Mouse (Mus musculus): ENCODE data around the gene 1810062G17Rik. TPM values are rescaled to one million over a fixed set of nuclear protein-coding genes. Genes with fewer than 3 reads are reported as not detected.

The 1810062G17Rik gene
- total RNA-seq (2014; rRNA removed) (not detected in 2 replicates), polyA plus RNA-seq (2015; fragmentation: Nextera tagmentation; extraction: Ambion mirVana) (0.91 and 1.1 TPM in 2 replicates)

- H3K27ac ChIP-seq, result peak within 1 kb of the TSS; percentile 64
Measured at GRCm38 (mm10) chr3:36475532-36476087, at the start of gene 1810062G17Rik, which contains the start of gene Anxa5. Gene 1810062G17Rik (plus strand): TSS chr3:36475937. Gene Anxa5 (minus strand): TSS chr3:36475894.

DNA sequence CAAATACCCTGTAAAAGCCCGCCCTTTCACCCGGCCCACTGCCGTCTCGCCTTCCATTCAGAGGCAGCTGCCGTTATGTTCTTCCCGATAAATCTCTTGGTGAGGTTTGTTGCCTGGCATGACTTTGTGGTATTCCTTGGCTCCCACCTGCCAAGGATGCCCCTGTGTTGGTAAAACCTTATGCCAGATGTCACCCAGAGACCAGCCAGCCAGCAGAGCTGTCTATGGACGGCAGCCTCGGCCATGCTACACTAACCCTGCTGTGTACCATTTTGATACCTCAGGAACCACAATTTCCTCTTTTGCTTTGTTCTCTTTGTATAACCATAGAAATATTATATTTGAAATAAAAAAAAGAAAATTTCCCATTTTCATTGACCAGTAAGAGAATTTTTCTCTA lies 48.4 kb upstream of the 1810062G17Rik start:
- Histone ChIP-seq H3K9ac (replicated peaks; ENCODE audit: low read length) (no peak overlapping the region), H3K27me3 (ENCODE audit: insufficient read depth, low read length) (no peaks in the 10 kb centered on the region), H3K27ac (no peak overlapping the region), H3K4me1 (ENCODE audit: insufficient read depth, low read length) (no peaks in the 10 kb centered on the region), H3K9me3 (ENCODE audit: low read length) (no peaks in the 10 kb centered on the region), H3K36me3 (ENCODE audit: insufficient read depth, low read length) (no peaks in the 10 kb centered on the region), H3K4me3 (ENCODE audit: low read length) (no peak overlapping the region), H3K4me2 (ENCODE audit: low read depth, low read length) (no peak overlapping the region)
- no peak for TF ChIP-seq CTCF (IDR thresholded peaks at IDR 0.05; ENCODE audit: low read depth)
- no peak for ATAC-seq
- WGBS, result 91% methylated on average over 8 of the region's 8 CpGs
- DNase-seq (ENCODE audit: low spot score), result no peak

More at GRCm38 (mm10) chr3:36475532-36476087, at the start of gene 1810062G17Rik, which contains the start of gene Anxa5:
- H3K9me3 ChIP-seq (ENCODE audit: low read length), result no peaks in the 10 kb centered on the region
- DNase-seq (ENCODE audit: low spot score) (peak; percentile 87), ATAC-seq (peak; percentile 98)
- WGBS, result under 1% methylated on average over 30 of the region's 32 CpGs
- H3K4me2 ChIP-seq (ENCODE audit: low read depth, low read length), result peak within 1 kb of the TSS; percentile 98
- H3K36me3 ChIP-seq (ENCODE audit: insufficient read depth, low read length), result no peaks in the 10 kb centered on the region
- H3K9ac ChIP-seq (replicated peaks; ENCODE audit: low read length), result peak within 1 kb of the TSS; percentile 59
- peaks cover 5% of the 10 kb centered on the region; the same call in 1 of the 2 replicates for H3K4me1 ChIP-seq (ENCODE audit: insufficient read depth, low read length)
- H3K27me3 ChIP-seq (ENCODE audit: insufficient read depth, low read length), result no peaks in the 10 kb centered on the region
- H3K4me3 ChIP-seq (ENCODE audit: low read length), result peak within 1 kb of the TSS; percentile 62
- TF ChIP-seq CTCF (IDR thresholded peaks at IDR 0.05; ENCODE audit: low read depth), result peak; percentile 73

GRCm38 (mm10) chr3:36430360-36430759 lies 45.4 kb upstream of the 1810062G17Rik start:
- TF ChIP-seq CTCF (IDR thresholded peaks at IDR 0.05; ENCODE audit: low read depth), result no peak
- no peaks in the 10 kb centered on the region for H3K36me3 ChIP-seq (ENCODE audit: insufficient read depth, low read length)
- no peaks in the 10 kb centered on the region for H3K27me3 ChIP-seq (ENCODE audit: insufficient read depth, low read length)
- no peak for DNase-seq (ENCODE audit: low spot score)
- H3K4me3 ChIP-seq (ENCODE audit: low read length), result no peak overlapping the region
- H3K27ac ChIP-seq, result no peak overlapping the region
- 81% methylated on average over 1 of the region's 1 CpGs for WGBS
- H3K4me1 ChIP-seq (ENCODE audit: insufficient read depth, low read length), result no peaks in the 10 kb centered on the region
- no peak overlapping the region for H3K9ac ChIP-seq (replicated peaks; ENCODE audit: low read length)
- no peak for ATAC-seq
- no peak overlapping the region for H3K4me2 ChIP-seq (ENCODE audit: low read depth, low read length)
- no peaks in the 10 kb centered on the region for H3K9me3 ChIP-seq (ENCODE audit: low read length)

DNA sequence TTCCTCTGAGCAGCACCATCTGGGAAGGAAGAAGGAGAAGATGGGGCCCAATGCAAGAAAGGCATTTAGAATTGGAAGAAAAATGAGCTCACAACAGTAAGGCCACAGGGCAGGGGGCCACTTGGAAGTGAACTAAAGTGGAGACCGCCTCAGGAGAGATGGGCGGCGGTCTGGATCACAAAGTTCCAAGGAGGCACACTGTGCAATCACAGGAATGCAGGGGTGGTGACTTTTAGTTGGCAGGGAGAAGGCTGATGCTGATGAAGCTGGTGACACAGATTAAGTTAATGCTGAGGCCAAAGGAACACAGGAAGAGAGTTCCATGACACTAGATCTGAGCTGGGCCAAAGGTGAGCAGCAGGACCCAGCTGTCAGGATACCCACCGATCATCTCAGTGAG lies 35.5 kb upstream of the 1810062G17Rik start:
- DNase-seq (ENCODE audit: low spot score) (no peak), ATAC-seq (no peak)
- H3K36me3 ChIP-seq (ENCODE audit: insufficient read depth, low read length), result no peaks in the 10 kb centered on the region
- no peak overlapping the region for H3K4me3 ChIP-seq (ENCODE audit: low read length)
- WGBS, result 73% methylated on average over 4 of the region's 4 CpGs
- H3K9ac ChIP-seq (replicated peaks; ENCODE audit: low read length), result no peak overlapping the region
- no peaks in the 10 kb centered on the region for H3K27me3 ChIP-seq (ENCODE audit: insufficient read depth, low read length)
- H3K9me3 ChIP-seq (ENCODE audit: low read length), result no peaks in the 10 kb centered on the region
- no peak overlapping the region for H3K27ac ChIP-seq
- no peak for TF ChIP-seq CTCF (IDR thresholded peaks at IDR 0.05; ENCODE audit: low read depth)
- no peaks in the 10 kb centered on the region for H3K4me1 ChIP-seq (ENCODE audit: insufficient read depth, low read length)
- H3K4me2 ChIP-seq (ENCODE audit: low read depth, low read length), result no peak overlapping the region

DNA sequence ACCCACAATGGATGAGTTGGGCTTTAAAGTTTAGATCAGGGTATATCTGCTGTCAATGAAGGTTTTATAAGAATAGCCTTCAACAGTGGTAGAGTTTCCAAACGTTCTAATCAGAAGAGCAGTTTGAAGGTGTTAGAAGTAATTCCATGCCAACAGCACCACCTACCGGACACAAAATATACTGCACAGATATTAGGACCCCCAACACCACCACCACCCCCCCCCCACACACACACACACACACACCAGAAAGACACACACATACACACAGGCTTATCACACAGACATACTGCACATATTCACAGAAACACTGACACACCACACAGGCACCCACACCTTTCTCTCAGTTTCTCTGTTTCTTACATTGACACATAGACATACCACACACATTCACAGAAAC lies 33.3 kb upstream of the 1810062G17Rik start:
- Histone ChIP-seq H3K36me3 (ENCODE audit: insufficient read depth, low read length) (no peaks in the 10 kb centered on the region), H3K27ac (no peak overlapping the region), H3K9me3 (ENCODE audit: low read length) (no peaks in the 10 kb centered on the region), H3K27me3 (ENCODE audit: insufficient read depth, low read length) (no peaks in the 10 kb centered on the region), H3K4me1 (ENCODE audit: insufficient read depth, low read length) (no peaks in the 10 kb centered on the region), H3K4me3 (ENCODE audit: low read length) (no peak overlapping the region), H3K4me2 (ENCODE audit: low read depth, low read length) (no peak overlapping the region), H3K9ac (replicated peaks; ENCODE audit: low read length) (no peak overlapping the region)
- WGBS, result 0% methylated on average over 2 of the region's 2 CpGs
- DNase-seq (ENCODE audit: low spot score), result peak; percentile 88
- ATAC-seq, result peak; percentile 86
- peak; percentile 85 for TF ChIP-seq CTCF (IDR thresholded peaks at IDR 0.05; ENCODE audit: low read depth)

GRCm38 (mm10) chr3:36446041-36446440 lies 29.7 kb upstream of the 1810062G17Rik start:
- no peaks in the 10 kb centered on the region for H3K9me3 ChIP-seq (ENCODE audit: low read length)
- no peak for ATAC-seq
- no peak overlapping the region for H3K27ac ChIP-seq
- H3K36me3 ChIP-seq (ENCODE audit: insufficient read depth, low read length), result no peaks in the 10 kb centered on the region
- DNase-seq (ENCODE audit: low spot score), result no peak
- H3K4me3 ChIP-seq (ENCODE audit: low read length), result no peak overlapping the region
- no peaks in the 10 kb centered on the region for H3K27me3 ChIP-seq (ENCODE audit: insufficient read depth, low read length)
- H3K9ac ChIP-seq (replicated peaks; ENCODE audit: low read length), result no peak overlapping the region
- WGBS, result 94% methylated on average over 3 of the region's 3 CpGs
- TF ChIP-seq CTCF (IDR thresholded peaks at IDR 0.05; ENCODE audit: low read depth), result no peak
- no peaks in the 10 kb centered on the region for H3K4me1 ChIP-seq (ENCODE audit: insufficient read depth, low read length)
- H3K4me2 ChIP-seq (ENCODE audit: low read depth, low read length), result no peak overlapping the region

DNA sequence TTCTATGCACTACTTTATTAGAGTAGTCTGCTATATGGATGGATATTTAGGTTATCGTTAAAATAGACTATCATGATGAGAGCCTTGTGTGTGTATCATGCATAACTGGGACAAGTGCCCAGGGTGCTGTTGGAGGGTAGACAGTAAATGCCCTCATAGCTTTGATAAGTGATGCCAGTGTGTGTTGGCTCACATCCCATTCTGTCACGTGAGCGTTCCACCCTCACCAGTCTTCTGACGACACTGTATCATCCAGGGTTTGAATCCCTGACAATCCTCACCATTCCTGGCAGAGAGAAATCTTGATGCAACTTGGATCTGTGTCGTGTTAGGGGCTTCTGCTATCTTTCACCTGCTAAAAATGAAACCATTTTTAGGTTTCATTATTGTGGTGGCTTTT lies 29.2 kb upstream of the 1810062G17Rik start:
- no peaks in the 10 kb centered on the region for H3K4me1 ChIP-seq (ENCODE audit: insufficient read depth, low read length)
- H3K36me3 ChIP-seq (ENCODE audit: insufficient read depth, low read length), result no peaks in the 10 kb centered on the region
- ATAC-seq (no peak), DNase-seq (ENCODE audit: low spot score) (no peak)
- 69% methylated on average over 5 of the region's 5 CpGs for WGBS
- TF ChIP-seq CTCF (IDR thresholded peaks at IDR 0.05; ENCODE audit: low read depth), result no peak
- no peaks in the 10 kb centered on the region for H3K9me3 ChIP-seq (ENCODE audit: low read length)
- H3K27me3 ChIP-seq (ENCODE audit: insufficient read depth, low read length), result no peaks in the 10 kb centered on the region
- H3K4me3 ChIP-seq (ENCODE audit: low read length), result no peak overlapping the region
- no peak overlapping the region for H3K4me2 ChIP-seq (ENCODE audit: low read depth, low read length)
- no peak overlapping the region for H3K27ac ChIP-seq
- H3K9ac ChIP-seq (replicated peaks; ENCODE audit: low read length), result no peak overlapping the region

Data from hindbrain, postnatal 0 days (tissue).